Mouse (Mus musculus): Measurements from ENCODE around the gene Spem1.

Gene Spem1

GRCm38 (mm10) chr11:69836703-69837576 is 15.0 kb upstream of the Spem1 start:
- no peak for DNase-seq (ENCODE audit: low spot score)

GRCm38 (mm10) chr11:69835966-69836335 is 14.0 kb upstream of the Spem1 start:
- DNase-seq (ENCODE audit: low spot score), result no peak

- no peak for DNase-seq (ENCODE audit: low spot score)
Observed at GRCm38 (mm10) chr11:69835326-69835965, 13.5 kb upstream of the Spem1 start.

GRCm38 (mm10) chr11:69834001-69834549 is 12.1 kb upstream of the Spem1 start:
- peak; percentile 29 for DNase-seq (ENCODE audit: low spot score)

- no peak for DNase-seq (ENCODE audit: low spot score)
Observed at GRCm38 (mm10) chr11:69833554-69833953, 11.6 kb upstream of the Spem1 start.

GRCm38 (mm10) chr11:69828832-69829231 is 6.9 kb upstream of the Spem1 start:
- DNase-seq (ENCODE audit: low spot score), result no peak

- DNase-seq (ENCODE audit: low spot score), result no peak
Observed at GRCm38 (mm10) chr11:69823456-69823855, 1.5 kb upstream of the Spem1 start.

GRCm38 (mm10) chr11:69818871-69819270 is 3.1 kb downstream of the Spem1 start:
- DNase-seq (ENCODE audit: low spot score), result no peak

GRCm38 (mm10) chr11:69818365-69818764 is 3.6 kb downstream of the Spem1 start, which contains the start of gene Spem2:
TSS of gene Spem2 (minus strand) at chr11:69818465.
- DNase-seq (ENCODE audit: low spot score), result no peak

GRCm38 (mm10) chr11:69816520-69816919 is 5.5 kb downstream of the Spem1 start:
- DNase-seq (ENCODE audit: low spot score), result no peak

- DNase-seq (ENCODE audit: low spot score), result no peak
Observed at GRCm38 (mm10) chr11:69815155-69815554, 6.8 kb downstream of the Spem1 start, which contains the start of gene Gm39566. TSS of gene Gm39566 (minus strand) at chr11:69815298.

GRCm38 (mm10) chr11:69810280-69810679 is 11.7 kb downstream of the Spem1 start:
- no peak for DNase-seq (ENCODE audit: low spot score)

- DNase-seq (ENCODE audit: low spot score), result no peak
Observed at GRCm38 (mm10) chr11:69807641-69808040, 14.3 kb downstream of the Spem1 start.

GRCm38 (mm10) chr11:69806378-69806777 is 15.6 kb downstream of the Spem1 start:
- DNase-seq (ENCODE audit: low spot score), result no peak

GRCm38 (mm10) chr11:69804972-69805909 is 16.7 kb downstream of the Spem1 start, which contains the start of gene Tmem102:
TSS of gene Tmem102 (minus strand) at chr11:69805624.
- peak; percentile 84 for DNase-seq (ENCODE audit: low spot score)

- peak; percentile 32 for DNase-seq (ENCODE audit: low spot score)
Observed at GRCm38 (mm10) chr11:69804652-69804940, 17.4 kb downstream of the Spem1 start.

- DNase-seq (ENCODE audit: low spot score), result peak; percentile 78
Observed at GRCm38 (mm10) chr11:69803786-69804651, 18.0 kb downstream of the Spem1 start.

- DNase-seq (ENCODE audit: low spot score), result no peak
Observed at GRCm38 (mm10) chr11:69803328-69803727, 18.7 kb downstream of the Spem1 start.

GRCm38 (mm10) chr11:69802648-69803105 is 19.3 kb downstream of the Spem1 start:
- DNase-seq (ENCODE audit: low spot score), result peak; percentile 89

GRCm38 (mm10) chr11:69801379-69801977 is 20.5 kb downstream of the Spem1 start, which contains the start of gene Fgf11:
TSS of gene Fgf11 (minus strand) at chr11:69801857.
- no peak for DNase-seq (ENCODE audit: low spot score)
